Mouse (Mus musculus): Measurements from ENCODE around the gene Map2k7. TPM values are rescaled to one million over a fixed set of nuclear protein-coding genes. Genes with fewer than 3 reads are reported as not detected.

The Map2k7 gene
- polyA plus RNA-seq, 1 experiment, result 27.0 TPM

GRCm38 (mm10) chr8:4259125-4259804 is 20.7 kb downstream of the Map2k7 start, which contains the start of gene Ctxn1:
Ctxn1 (minus strand) TSS chr8:4259274.
- H3K27ac ChIP-seq (ENCODE audit: insufficient read depth, low read depth, low read length), result no peak within 1 kb of the TSS
- H3K27me3 ChIP-seq (ENCODE audit: control insufficient read depth, insufficient read depth, low read length), result no peaks in the 10 kb centered on the region
- peaks cover 14% of the 10 kb centered on the region for H3K4me1 ChIP-seq (ENCODE audit: control insufficient read depth, insufficient read depth, insufficient read length, low read length)
- no peak for TF ChIP-seq CTCF (IDR thresholded peaks at IDR 0.05; ENCODE audit: extremely low read depth, insufficient read length, insufficient replicate concordance, low read depth, low read length)
- TF ChIP-seq POLR2A (IDR thresholded peaks at IDR 0.05; ENCODE audit: low read depth, low read length), result no peak; the same call in 1 of the 2 replicates
- H3K4me3 ChIP-seq (ENCODE audit: low read depth, low read length), result peak within 1 kb of the TSS; percentile 61
- peaks cover 32% of the 10 kb centered on the region for H3K36me3 ChIP-seq (ENCODE audit: control insufficient read depth, insufficient read depth, low read length)
- WGBS, result 9% methylated on average over 33 of the region's 33 CpGs

GRCm38 (mm10) chr8:4259805-4260170 is 21.2 kb downstream of the Map2k7 start:
- TF ChIP-seq POLR2A (IDR thresholded peaks at IDR 0.05; ENCODE audit: low read depth, low read length), result no peak
- no peak for TF ChIP-seq CTCF (IDR thresholded peaks at IDR 0.05; ENCODE audit: extremely low read depth, insufficient read length, insufficient replicate concordance, low read depth, low read length)
- Histone ChIP-seq H3K27ac (ENCODE audit: insufficient read depth, low read depth, low read length) (no peak overlapping the region), H3K36me3 (ENCODE audit: control insufficient read depth, insufficient read depth, low read length) (peaks cover 34% of the 10 kb centered on the region), H3K4me3 (ENCODE audit: low read depth, low read length) (no peak overlapping the region), H3K4me1 (ENCODE audit: control insufficient read depth, insufficient read depth, insufficient read length, low read length) (peaks cover 14% of the 10 kb centered on the region), H3K27me3 (ENCODE audit: control insufficient read depth, insufficient read depth, low read length) (no peaks in the 10 kb centered on the region)
- 90% methylated on average over 4 of the region's 4 CpGs for WGBS

- TF ChIP-seq POLR2A (IDR thresholded peaks at IDR 0.05; ENCODE audit: low read depth, low read length) (no peak), CTCF (IDR thresholded peaks at IDR 0.05; ENCODE audit: extremely low read depth, insufficient read length, insufficient replicate concordance, low read depth, low read length) (no peak)
- H3K4me1 ChIP-seq (ENCODE audit: control insufficient read depth, insufficient read depth, insufficient read length, low read length), result peaks cover 12% of the 10 kb centered on the region
- H3K36me3 ChIP-seq (ENCODE audit: control insufficient read depth, insufficient read depth, low read length), result peaks cover 61% of the 10 kb centered on the region
- WGBS, result 79% methylated on average over 8 of the region's 8 CpGs
- H3K4me3 ChIP-seq (ENCODE audit: low read depth, low read length), result no peak overlapping the region
- H3K27me3 ChIP-seq (ENCODE audit: control insufficient read depth, insufficient read depth, low read length), result no peaks in the 10 kb centered on the region
- H3K27ac ChIP-seq (ENCODE audit: insufficient read depth, low read depth, low read length), result no peak overlapping the region
These were observed 24.7 kb downstream of the Map2k7 start for GRCm38 (mm10) chr8:4263105-4263791.

DNA sequence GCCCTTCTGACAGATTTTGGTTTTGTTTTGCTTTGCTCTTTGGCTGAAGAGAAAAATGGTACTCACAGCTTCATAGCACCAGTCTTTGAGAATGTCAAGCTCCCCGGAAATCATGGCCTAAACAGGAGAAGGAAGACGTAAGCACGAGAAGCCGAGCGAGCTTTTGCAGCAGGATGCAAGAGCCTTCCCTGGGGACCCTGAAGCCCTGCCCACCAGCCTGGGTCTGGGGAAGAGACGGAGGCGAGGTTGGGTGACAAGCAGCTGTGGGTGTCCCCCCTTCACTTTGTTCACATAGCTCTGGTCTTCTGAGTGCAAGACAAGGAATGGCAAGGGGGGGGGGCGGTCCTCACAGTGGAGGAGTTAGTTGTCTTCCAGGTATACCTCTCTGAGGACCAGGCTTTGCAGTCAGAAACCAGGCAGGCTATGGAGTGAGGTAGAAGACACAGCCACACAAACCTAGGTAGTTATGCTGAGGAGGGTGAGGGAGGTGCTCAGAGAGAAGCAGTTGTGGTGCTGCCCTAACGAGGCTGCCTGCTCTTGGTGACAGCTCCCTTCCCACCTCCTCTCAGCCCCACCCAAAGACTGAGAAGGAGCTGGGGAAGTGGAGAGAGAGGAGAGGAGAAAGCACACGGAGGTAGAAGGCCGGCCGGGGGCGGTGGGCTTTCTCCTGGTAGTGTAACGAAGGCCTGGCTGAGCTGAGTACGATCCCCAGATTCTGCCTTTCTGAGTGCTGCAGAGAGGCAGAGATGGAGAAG is 26.8 kb downstream of the Map2k7 start:
- no peaks in the 10 kb centered on the region for H3K27me3 ChIP-seq (ENCODE audit: control insufficient read depth, insufficient read depth, low read length)
- no peak for TF ChIP-seq POLR2A (IDR thresholded peaks at IDR 0.05; ENCODE audit: low read depth, low read length)
- TF ChIP-seq CTCF (IDR thresholded peaks at IDR 0.05; ENCODE audit: extremely low read depth, insufficient read length, insufficient replicate concordance, low read depth, low read length), result no peak
- WGBS, result 92% methylated on average over 15 of the region's 15 CpGs
- H3K27ac ChIP-seq (ENCODE audit: insufficient read depth, low read depth, low read length), result no peak overlapping the region
- no peak overlapping the region for H3K4me3 ChIP-seq (ENCODE audit: low read depth, low read length)
- H3K36me3 ChIP-seq (ENCODE audit: control insufficient read depth, insufficient read depth, low read length), result peaks cover 67% of the 10 kb centered on the region
- no peaks in the 10 kb centered on the region for H3K4me1 ChIP-seq (ENCODE audit: control insufficient read depth, insufficient read depth, insufficient read length, low read length)

- no peak overlapping the region for H3K4me3 ChIP-seq (ENCODE audit: low read depth, low read length)
- TF ChIP-seq POLR2A (IDR thresholded peaks at IDR 0.05; ENCODE audit: low read depth, low read length), result no peak
- 0 out of 2 replicates have a peak, but pooled peaks have one; percentile 30 for TF ChIP-seq CTCF (IDR thresholded peaks at IDR 0.05; ENCODE audit: extremely low read depth, insufficient read length, insufficient replicate concordance, low read depth, low read length)
- 81% methylated on average over 15 of the region's 15 CpGs for WGBS
- H3K4me1 ChIP-seq (ENCODE audit: control insufficient read depth, insufficient read depth, insufficient read length, low read length), result no peaks in the 10 kb centered on the region
- no peaks in the 10 kb centered on the region for H3K27me3 ChIP-seq (ENCODE audit: control insufficient read depth, insufficient read depth, low read length)
- H3K27ac ChIP-seq (ENCODE audit: insufficient read depth, low read depth, low read length), result no peak overlapping the region
- peaks cover 64% of the 10 kb centered on the region for H3K36me3 ChIP-seq (ENCODE audit: control insufficient read depth, insufficient read depth, low read length)
These were observed 29.1 kb downstream of the Map2k7 start for GRCm38 (mm10) chr8:4267627-4268026.

DNA sequence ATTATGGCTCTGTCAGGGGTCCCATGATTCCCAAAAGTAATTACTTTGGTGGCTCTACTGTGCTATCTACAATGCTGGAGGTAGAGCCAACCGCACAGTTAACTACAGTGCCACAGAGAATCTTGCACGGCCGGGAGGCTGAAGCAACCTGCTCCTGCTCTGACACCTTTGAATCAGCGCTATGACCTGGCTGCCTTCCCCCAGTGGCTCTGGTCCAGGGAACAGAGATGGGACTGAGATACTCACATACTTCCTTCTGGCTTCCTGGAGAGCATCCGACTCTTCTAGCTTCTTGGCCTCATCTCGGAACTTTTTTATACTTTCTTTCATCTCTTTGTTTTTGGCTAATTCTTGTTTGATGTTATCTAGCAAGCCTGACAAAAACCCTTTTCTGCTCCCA is 31.1 kb downstream of the Map2k7 start:
- Histone ChIP-seq H3K4me1 (ENCODE audit: control insufficient read depth, insufficient read depth, insufficient read length, low read length) (no peaks in the 10 kb centered on the region), H3K27me3 (ENCODE audit: control insufficient read depth, insufficient read depth, low read length) (no peaks in the 10 kb centered on the region), H3K27ac (ENCODE audit: insufficient read depth, low read depth, low read length) (no peak overlapping the region), H3K4me3 (ENCODE audit: low read depth, low read length) (no peak overlapping the region), H3K36me3 (ENCODE audit: control insufficient read depth, insufficient read depth, low read length) (peaks cover 60% of the 10 kb centered on the region)
- no peak for TF ChIP-seq POLR2A (IDR thresholded peaks at IDR 0.05; ENCODE audit: low read depth, low read length)
- TF ChIP-seq CTCF (IDR thresholded peaks at IDR 0.05; ENCODE audit: extremely low read depth, insufficient read length, insufficient replicate concordance, low read depth, low read length), result no peak
- 86% methylated on average over 6 of the region's 6 CpGs for WGBS
